Mouse (Mus musculus) forebrain, embryonic 13.5 days (tissue): ENCODE data around the gene Soga1. TPM values are rescaled to one million over a fixed set of nuclear protein-coding genes. Genes with fewer than 3 reads are reported as not detected.

Experiments
- ATAC-seq: fragments of 200-750 bp; cut with Nextera tagmentation; 2 replicates; pipeline ENCODE4 v1.8.0; 2017
- H3K27ac ChIP-seq: fragments of 300-500 bp; sonication (generic); 2 replicates; pipeline ENCODE4 v1.5.1; 2015; ENCODE audit warnings: inconsistent platforms, mild to moderate bottlenecking, moderate library complexity
- H3K27me3 ChIP-seq: fragments of 300-500 bp; sonication (generic); 2 replicates; pipeline ENCODE4 v1.6.1; 2015; ENCODE audit warnings: mild to moderate bottlenecking, inconsistent platforms
- H3K36me3 ChIP-seq: fragments of 300-500 bp; sonication (generic); 2 replicates; pipeline ENCODE4 v1.6.1; 2015; ENCODE audit warnings: mild to moderate bottlenecking, inconsistent platforms; ENCODE audit not compliant: poor library complexity, severe bottlenecking
- H3K4me1 ChIP-seq: fragments of 300-500 bp; sonication (generic); 2 replicates; pipeline ENCODE4 v1.6.1; 2015; ENCODE audit warnings: inconsistent platforms
- H3K4me2 ChIP-seq: fragments of 300-500 bp; sonication (generic); 2 replicates; pipeline ENCODE4 v1.6.1; 2015; ENCODE audit warnings: inconsistent platforms, mild to moderate bottlenecking, moderate library complexity
- H3K4me3 ChIP-seq: fragments of 300-500 bp; sonication (generic); 2 replicates; pipeline ENCODE4 v1.5.1; 2015; ENCODE audit warnings: mild to moderate bottlenecking, inconsistent platforms
- H3K9ac ChIP-seq: fragments of 300-500 bp; sonication (generic); 2 replicates; pipeline ENCODE4 v1.6.1; 2015; ENCODE audit warnings: mild to moderate bottlenecking, inconsistent platforms
- H3K9me3 ChIP-seq: fragments of 300-500 bp; sonication (generic); replicated peaks from 2 replicates; pipeline ENCODE4 v1.6.1; 2016; ENCODE audit warnings: inconsistent platforms
- WGBS: fragments of 180-500 bp; shearing (Covaris S2); methylation state at CpG from one replicate; pipeline ENCODE4 v1.1.7; 2015; 5-methylcytosine and 5-hydroxymethylcytosine counted together
- polyA plus RNA-seq: library from polyadenylated mRNA; unstranded; fragments of >200 nt; fragmentation: Nextera tagmentation; extraction: Ambion mirVana; gene quantifications from 2 replicates; pipeline ENCODE4 v1.2.1, GENCODE M21; 2015

The Soga1 gene
- polyA plus RNA-seq, 1 experiment from 2014 or later: 4.8 TPM

- no peak for ATAC-seq
Observed at GRCm38 (mm10) chr2:157099532-157100318, 20.7 kb upstream of the Soga1 start.

GRCm38 (mm10) chr2:157095005-157095755 lies 16.1 kb upstream of the Soga1 start:
- Histone ChIP-seq H3K4me3 (no peak overlapping the region), H3K36me3 (peaks cover under 1% of the 10 kb centered on the region; the same call in 1 of the 2 replicates), H3K27ac (no peak overlapping the region), H3K9me3 (no peaks in the 10 kb centered on the region), H3K27me3 (no peaks in the 10 kb centered on the region), H3K9ac (no peak overlapping the region), H3K4me1 (peaks cover 9% of the 10 kb centered on the region), H3K4me2 (no peak overlapping the region)
- ATAC-seq: peak; percentile 67
- WGBS: 65% methylated on average over 9 of the region's 9 CpGs

More at GRCm38 (mm10) chr2:157099532-157100318, 20.7 kb upstream of the Soga1 start:
- Histone ChIP-seq H3K4me1 (no peaks in the 10 kb centered on the region), H3K9ac (no peak overlapping the region), H3K27me3 (no peaks in the 10 kb centered on the region), H3K4me2 (no peak overlapping the region), H3K9me3 (no peaks in the 10 kb centered on the region), H3K27ac (no peak overlapping the region), H3K4me3 (no peak overlapping the region), H3K36me3 (peaks cover 34% of the 10 kb centered on the region)
- WGBS: 83% methylated on average over 12 of the region's 12 CpGs

GRCm38 (mm10) chr2:157092024-157092423 lies 13.0 kb upstream of the Soga1 start:
- no peak overlapping the region for H3K9ac ChIP-seq

GRCm38 (mm10) chr2:157087536-157088317 lies 8.7 kb upstream of the Soga1 start:
- Histone ChIP-seq H3K36me3 (no peaks in the 10 kb centered on the region), H3K9ac (no peak overlapping the region)
- ATAC-seq: no peak

More at GRCm38 (mm10) chr2:157092024-157092423, 13.0 kb upstream of the Soga1 start:
- WGBS: 32% methylated on average over 8 of the region's 8 CpGs
- Histone ChIP-seq H3K9me3 (no peaks in the 10 kb centered on the region), H3K4me1 (peaks cover 9% of the 10 kb centered on the region), H3K4me3 (no peak overlapping the region), H3K27me3 (no peaks in the 10 kb centered on the region), H3K27ac (0 out of 2 replicates have a peak overlapping the region, but pooled peaks have one; percentile 33), H3K36me3 (no peaks in the 10 kb centered on the region), H3K4me2 (no peak overlapping the region)
- no peak for ATAC-seq

GRCm38 (mm10) chr2:157086796-157087195 lies 7.7 kb upstream of the Soga1 start, which contains the start of gene Tldc2:
Gene Tldc2, plus strand, starts transcription at chr2:157087055.
- H3K9ac ChIP-seq: no peak within 1 kb of the TSS; the same call in 1 of the 2 replicates
- ATAC-seq: no peak
- 84% methylated on average over 8 of the region's 8 CpGs for WGBS

More at GRCm38 (mm10) chr2:157087536-157088317, 8.7 kb upstream of the Soga1 start:
- Histone ChIP-seq H3K4me1 (peaks cover 12% of the 10 kb centered on the region), H3K4me3 (no peak overlapping the region), H3K27ac (no peak overlapping the region), H3K4me2 (no peak overlapping the region), H3K9me3 (no peaks in the 10 kb centered on the region), H3K27me3 (no peaks in the 10 kb centered on the region)
- WGBS: 82% methylated on average over 14 of the region's 14 CpGs

GRCm38 (mm10) chr2:157084831-157085585 lies 6.0 kb upstream of the Soga1 start:
- Histone ChIP-seq H3K9me3 (no peaks in the 10 kb centered on the region), H3K4me1 (peaks cover 9% of the 10 kb centered on the region; the same call in 1 of the 2 replicates), H3K36me3 (no peaks in the 10 kb centered on the region), H3K4me2 (no peak overlapping the region), H3K27ac (no peak overlapping the region), H3K4me3 (no peak overlapping the region), H3K9ac (no peak overlapping the region), H3K27me3 (no peaks in the 10 kb centered on the region)
- ATAC-seq: no peak
- WGBS: 87% methylated on average over 7 of the region's 7 CpGs

More at GRCm38 (mm10) chr2:157086796-157087195, 7.7 kb upstream of the Soga1 start, which contains the start of gene Tldc2:
- Histone ChIP-seq H3K4me3 (no peak within 1 kb of the TSS), H3K4me1 (peaks cover 11% of the 10 kb centered on the region), H3K36me3 (no peaks in the 10 kb centered on the region), H3K27me3 (no peaks in the 10 kb centered on the region), H3K27ac (no peak within 1 kb of the TSS), H3K9me3 (no peaks in the 10 kb centered on the region), H3K4me2 (no peak within 1 kb of the TSS)

- H3K9me3 ChIP-seq: no peaks in the 10 kb centered on the region
Observed at GRCm38 (mm10) chr2:157081960-157082359, 2.9 kb upstream of the Soga1 start.

GRCm38 (mm10) chr2:157081331-157081730 lies 2.3 kb upstream of the Soga1 start:
- H3K4me2 ChIP-seq: no peak overlapping the region
- no peaks in the 10 kb centered on the region for H3K9me3 ChIP-seq
- 95% methylated on average over 8 of the region's 8 CpGs for WGBS
- peaks cover 29% of the 10 kb centered on the region for H3K4me1 ChIP-seq
- no peak overlapping the region for H3K4me3 ChIP-seq
- H3K27me3 ChIP-seq: no peaks in the 10 kb centered on the region
- no peak overlapping the region for H3K9ac ChIP-seq
- H3K36me3 ChIP-seq: peaks cover 5% of the 10 kb centered on the region; the same call in 1 of the 2 replicates
- ATAC-seq: no peak
- H3K27ac ChIP-seq: no peak overlapping the region

More at GRCm38 (mm10) chr2:157081960-157082359, 2.9 kb upstream of the Soga1 start:
- Histone ChIP-seq H3K4me3 (no peak overlapping the region), H3K4me1 (peaks cover 22% of the 10 kb centered on the region), H3K9ac (no peak overlapping the region), H3K27me3 (no peaks in the 10 kb centered on the region), H3K36me3 (no peaks in the 10 kb centered on the region), H3K4me2 (no peak overlapping the region), H3K27ac (peak overlapping the region; percentile 48; the same call in 1 of the 2 replicates)
- WGBS: 29% methylated on average over 7 of the region's 7 CpGs
- no peak for ATAC-seq

GRCm38 (mm10) chr2:157079701-157080180 lies 687 bp upstream of the Soga1 start:
- Histone ChIP-seq H3K27ac (peak overlapping the region; percentile 97), H3K9ac (peak overlapping the region; percentile 99), H3K4me3 (peak overlapping the region; percentile 98), H3K4me1 (peaks cover 42% of the 10 kb centered on the region), H3K36me3 (peaks cover 8% of the 10 kb centered on the region; the same call in 1 of the 2 replicates), H3K4me2 (peak overlapping the region; percentile 100), H3K27me3 (no peaks in the 10 kb centered on the region), H3K9me3 (no peaks in the 10 kb centered on the region)
- WGBS: 11% methylated on average over 16 of the region's 16 CpGs
- ATAC-seq: 0 out of 2 replicates have a peak, but pooled peaks have one; percentile 16

- no peaks in the 10 kb centered on the region for H3K9me3 ChIP-seq
- H3K9ac ChIP-seq: peak overlapping the region; percentile 99
- H3K27me3 ChIP-seq: no peaks in the 10 kb centered on the region
- H3K4me2 ChIP-seq: peak overlapping the region; percentile 100
- peak overlapping the region; percentile 98 for H3K4me3 ChIP-seq
- H3K4me1 ChIP-seq: peaks cover 57% of the 10 kb centered on the region
- H3K36me3 ChIP-seq: peaks cover 13% of the 10 kb centered on the region
- peak overlapping the region; percentile 97 for H3K27ac ChIP-seq
- ATAC-seq: peak; percentile 10; the same call in 1 of the 2 replicates
- WGBS: 0% methylated on average over 66 of the region's 79 CpGs
Observed at GRCm38 (mm10) chr2:157078059-157078792, 828 bp downstream of the Soga1 start.
